Mouse (Mus musculus): ENCODE results near the gene Myo3b.

GRCm38 (mm10) chr2:70034895-70035294 lies 4.0 kb upstream of the Myo3b start:
- TF ChIP-seq CTCF (IDR thresholded peaks at IDR 0.05), result no peak
- TF ChIP-seq EP300 (IDR thresholded peaks at IDR 0.05; ENCODE audit: insufficient read depth, low read depth, low read length), result no peak

All from heart, adult 2 months (tissue).